Mouse (Mus musculus): ENCODE measurements around the gene Zfp800.

- TF ChIP-seq HCFC1 (IDR thresholded peaks at IDR 0.05; ENCODE audit: borderline replicate concordance, insufficient read depth, low read length) (no peak), ZNF384 (IDR thresholded peaks at IDR 0.05; ENCODE audit: low read depth, low read length) (no peak), MAFK (IDR thresholded peaks at IDR 0.05; ENCODE audit: insufficient read depth, low read depth, low read length) (no peak), ZC3H11A (IDR thresholded peaks at IDR 0.05; ENCODE audit: borderline replicate concordance, low read depth, low read length) (no peak)
Measured at GRCm38 (mm10) chr6:28329002-28329596, 68.7 kb downstream of the Zfp800 start.
